Mouse (Mus musculus): ENCODE data around the gene Lsm4.

Gene Lsm4

DNA sequence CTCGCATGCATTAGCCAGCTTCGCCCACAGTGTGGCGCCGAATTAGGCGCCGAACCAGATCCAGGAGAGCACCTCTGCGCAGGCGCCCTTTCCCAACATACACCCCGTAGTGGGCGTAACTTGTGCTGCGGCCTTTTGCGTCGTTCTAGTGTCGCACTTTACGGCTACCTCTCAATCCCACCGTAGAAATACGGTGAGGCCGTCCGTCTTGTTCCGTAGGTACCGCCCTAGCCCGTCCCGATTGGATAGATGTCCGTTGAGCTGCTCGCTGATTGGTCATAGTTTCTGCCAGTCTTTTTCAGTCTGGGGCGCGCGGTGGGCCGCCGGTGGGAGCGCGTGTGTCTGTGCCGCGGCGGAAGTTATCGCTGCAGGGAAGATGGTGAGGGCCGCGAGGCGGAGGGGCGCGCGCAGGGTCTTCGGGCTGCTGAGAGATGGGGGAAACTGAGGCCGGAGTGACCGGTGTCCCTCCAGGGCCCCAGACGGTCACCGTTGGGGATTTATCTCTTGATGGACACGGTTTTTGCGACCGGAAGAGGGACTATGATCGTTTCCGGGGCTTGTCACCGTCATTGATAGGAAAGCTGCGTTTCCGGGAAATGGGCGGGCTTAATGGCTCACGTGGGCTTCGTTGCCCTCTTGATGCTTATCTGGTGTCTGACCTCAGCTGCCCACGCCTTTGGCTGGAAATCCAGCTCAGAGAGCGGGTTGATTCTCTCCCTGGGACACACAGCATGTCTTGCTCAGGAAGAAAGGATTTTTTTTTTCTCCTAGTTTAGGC lies at the start of gene Lsm4:
Gene Lsm4 (plus strand): TSS at position 170 of the 778 bp plus-strand sequence.
- peak; percentile 98 to 99 for DNase-seq (ENCODE audit: low spot score in 2 of 2)

DNA sequence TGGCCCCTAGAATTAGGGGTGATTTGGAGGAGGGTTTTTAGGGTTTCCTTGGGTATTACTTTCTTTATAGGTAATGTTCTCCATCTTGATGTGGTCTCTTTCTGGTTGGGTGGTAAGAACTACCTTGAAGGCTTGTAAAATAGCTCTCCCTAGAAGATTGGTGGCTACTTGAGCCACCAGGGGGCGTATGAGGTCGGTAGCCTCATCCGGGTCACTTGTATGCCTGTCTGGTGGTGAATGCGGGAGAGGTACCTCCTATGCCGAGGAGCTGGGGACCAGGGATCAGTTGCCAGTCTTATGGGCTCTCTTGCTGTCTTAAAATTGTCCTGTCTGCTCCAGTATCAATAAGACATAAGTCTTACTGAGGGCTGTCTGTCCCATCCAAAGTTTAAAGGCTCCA lies 47.9 kb upstream of the Lsm4 start:
- DNase-seq (ENCODE audit: low spot score in 2 of 2) = peak in 1 of 2 experiments; percentile 74

DNA sequence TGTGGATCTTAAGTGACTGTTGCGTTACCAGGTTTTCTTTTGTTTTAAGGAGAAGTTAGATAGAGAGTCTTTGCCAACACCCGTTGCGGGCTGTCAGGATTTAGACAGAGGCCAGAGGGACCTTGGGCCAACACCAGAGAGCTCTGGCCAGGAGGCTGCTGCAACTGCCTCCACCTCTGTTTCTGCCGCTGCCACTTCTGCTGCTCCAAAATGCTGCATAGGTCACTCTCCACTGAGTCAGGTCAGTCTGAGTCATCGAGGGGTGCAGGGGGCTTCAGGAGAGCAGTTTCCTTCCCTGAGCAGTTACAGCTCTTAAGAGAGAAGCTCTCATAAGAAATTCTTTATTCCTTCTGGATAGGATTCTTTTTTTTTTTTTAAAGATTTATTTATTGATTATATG lies 46.0 kb upstream of the Lsm4 start:
- DNase-seq (ENCODE audit: low spot score in 2 of 2) = no peak

DNA sequence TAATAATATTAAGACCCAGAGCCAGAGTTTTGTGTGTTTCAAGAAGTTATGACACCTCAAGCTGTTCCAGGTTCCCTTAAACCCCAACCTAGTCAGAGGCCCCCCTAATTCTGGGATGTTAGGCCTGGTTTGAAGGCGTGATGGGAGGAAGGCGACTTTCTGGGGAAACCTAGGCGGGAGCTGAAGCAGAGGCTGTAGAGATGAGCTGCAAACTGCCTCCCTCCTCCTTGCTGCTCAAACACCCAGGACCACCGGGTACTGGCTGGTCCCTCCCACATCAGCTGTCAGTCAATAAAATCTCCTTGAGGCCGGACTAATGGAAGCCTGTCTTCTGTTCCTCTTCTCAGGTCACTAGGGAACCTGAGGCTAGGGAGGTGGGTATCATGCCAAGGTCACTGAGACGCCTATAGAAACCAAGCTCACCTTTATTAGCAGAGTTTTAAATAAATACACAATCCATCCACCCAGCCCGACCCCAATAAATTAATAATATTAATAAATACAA lies 44.0 kb upstream of the Lsm4 start:
- DNase-seq (ENCODE audit: low spot score in 2 of 2) = no peak

DNA sequence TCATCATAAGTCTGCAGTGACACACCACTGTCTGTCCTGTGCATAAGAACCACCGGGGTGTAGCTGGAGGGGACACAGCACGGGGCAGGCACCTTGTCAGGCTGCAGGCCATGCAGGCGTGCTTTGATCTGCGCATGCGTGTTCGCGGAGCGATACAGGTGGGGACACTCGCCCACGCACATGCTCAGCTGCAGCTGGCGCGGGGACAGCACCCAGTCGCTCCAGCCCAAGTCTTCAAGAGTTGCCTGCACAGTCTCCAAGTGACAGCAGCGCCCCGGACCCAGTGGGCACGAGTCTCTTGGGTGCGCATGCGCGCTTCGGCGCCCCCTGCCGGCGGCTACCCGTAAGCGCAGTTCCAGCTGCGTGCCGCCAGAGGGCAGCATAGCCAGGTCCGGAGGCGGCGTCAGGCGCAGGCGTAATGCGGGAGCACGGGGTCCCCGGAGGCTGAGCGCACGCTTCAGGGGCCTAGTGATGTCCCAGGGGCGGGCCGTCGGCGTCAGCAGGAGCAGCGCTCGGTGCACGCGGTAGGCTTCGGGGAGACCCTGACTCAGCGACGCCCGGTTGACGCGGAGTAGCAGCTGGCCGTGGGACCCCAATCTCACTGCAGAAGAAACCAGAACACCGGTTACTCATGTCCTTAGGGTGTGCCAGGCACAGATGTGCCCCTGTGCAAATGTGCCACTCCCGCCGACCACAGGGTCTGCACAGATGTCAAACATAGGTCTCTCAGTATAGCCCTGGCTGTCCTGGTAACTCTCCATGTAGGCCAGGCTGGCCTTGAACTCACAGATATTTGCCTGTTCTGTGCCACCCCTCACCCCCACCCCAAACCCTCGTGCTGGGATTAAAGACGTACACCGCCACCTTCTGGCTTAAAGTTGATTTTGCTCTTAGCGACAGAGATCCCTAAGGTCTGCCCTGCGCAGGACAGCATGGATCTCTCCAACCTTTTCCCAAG lies 43.2 kb upstream of the Lsm4 start:
- peak; percentile 92 to 96 for DNase-seq (ENCODE audit: low spot score in 2 of 2)

DNA sequence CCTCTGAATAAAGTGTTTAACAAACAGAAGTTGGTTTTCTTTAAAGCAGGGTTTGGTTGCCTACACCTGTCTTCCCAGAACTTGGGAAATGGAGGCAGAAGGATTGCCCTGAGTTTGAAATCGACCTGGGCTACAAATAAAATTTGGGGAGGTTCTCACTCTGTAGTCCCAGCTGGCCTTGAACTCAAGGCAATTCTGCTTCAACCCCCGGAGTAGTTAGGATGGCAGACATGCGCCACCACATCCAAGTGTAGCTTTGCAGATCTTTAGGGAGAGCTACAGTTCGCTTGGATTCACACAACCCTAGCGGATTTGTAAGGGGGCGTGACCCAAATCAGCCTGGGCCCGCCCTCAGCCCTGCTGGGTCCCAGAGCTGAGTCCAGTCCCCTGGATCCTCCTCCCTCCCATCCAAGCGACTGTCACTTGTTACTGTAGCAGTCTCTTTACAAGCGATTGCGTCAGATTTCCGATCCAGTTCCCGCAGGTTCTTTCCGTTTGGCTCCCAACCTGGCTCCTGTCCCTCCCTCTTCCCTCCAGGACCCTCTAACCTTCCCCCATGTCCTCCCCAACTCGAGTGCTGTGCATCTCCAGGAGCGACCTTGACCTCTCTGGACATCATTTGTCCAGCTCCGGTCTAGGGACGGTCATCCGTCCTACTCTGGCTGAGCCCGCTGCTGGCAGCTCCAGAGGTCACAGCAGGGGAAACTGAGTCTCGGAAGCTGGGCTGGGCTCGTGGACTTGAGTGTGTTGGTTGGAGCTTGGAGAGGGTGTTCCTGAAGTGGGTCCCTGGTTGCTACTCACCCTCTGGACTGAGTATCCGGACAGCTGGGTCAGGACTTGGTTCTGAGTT lies 42.3 kb upstream of the Lsm4 start:
- DNase-seq (ENCODE audit: low spot score in 2 of 2) = peak in 1 of 2 experiments; percentile 55

DNA sequence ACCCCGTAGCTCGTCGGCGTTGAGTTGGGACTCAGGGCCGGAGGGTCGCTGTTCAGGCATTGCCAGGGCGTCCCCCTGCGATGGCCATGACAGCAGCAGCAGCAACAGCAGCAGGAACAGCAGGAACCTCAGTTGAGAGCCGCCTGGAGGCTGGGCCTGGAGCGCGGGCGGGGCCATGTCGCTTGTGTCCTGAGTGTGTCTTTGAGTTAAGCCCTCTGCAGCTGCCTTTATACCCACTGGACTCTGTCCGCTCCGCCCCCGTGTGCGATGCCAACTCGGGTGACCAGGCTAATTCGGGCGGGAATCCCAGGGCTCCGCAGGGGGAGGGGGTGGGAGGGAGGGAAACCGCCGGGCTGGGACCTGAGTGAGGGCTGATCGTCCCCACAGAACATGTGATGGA lies 41.6 kb upstream of the Lsm4 start:
- DNase-seq (ENCODE audit: low spot score in 2 of 2) = no peak

DNA sequence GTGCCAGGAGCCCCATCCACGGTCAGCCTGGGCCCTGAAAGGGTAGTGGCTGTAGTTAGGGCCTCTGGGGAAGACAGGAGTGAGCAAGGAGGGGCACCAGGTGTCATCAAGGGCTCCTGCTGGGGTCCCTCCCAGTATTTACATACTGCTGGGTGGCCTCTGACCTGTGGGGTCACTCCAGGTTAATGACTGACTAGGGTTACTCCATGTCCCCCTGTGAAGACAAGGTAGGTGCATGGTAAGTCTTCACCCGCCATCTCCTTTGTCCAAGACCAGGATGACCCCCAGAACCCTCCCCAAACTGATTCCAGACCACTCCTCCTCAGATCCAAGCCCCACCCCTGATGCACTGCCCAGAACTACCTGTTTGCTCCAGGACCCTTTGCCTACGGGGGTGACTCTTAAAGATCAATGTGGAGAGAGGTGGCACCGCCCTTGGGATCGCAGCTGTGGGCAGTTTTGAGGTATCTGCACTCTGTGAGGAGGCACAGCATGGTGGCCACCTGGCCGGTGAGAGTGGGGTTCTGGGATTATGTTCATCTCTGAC lies 40.6 kb upstream of the Lsm4 start, which contains the start of gene Gdf15:
Gene Gdf15 (minus strand): TSS at position 111 of the 547 bp plus-strand sequence.
- no peak for DNase-seq (ENCODE audit: low spot score in 2 of 2)

DNA sequence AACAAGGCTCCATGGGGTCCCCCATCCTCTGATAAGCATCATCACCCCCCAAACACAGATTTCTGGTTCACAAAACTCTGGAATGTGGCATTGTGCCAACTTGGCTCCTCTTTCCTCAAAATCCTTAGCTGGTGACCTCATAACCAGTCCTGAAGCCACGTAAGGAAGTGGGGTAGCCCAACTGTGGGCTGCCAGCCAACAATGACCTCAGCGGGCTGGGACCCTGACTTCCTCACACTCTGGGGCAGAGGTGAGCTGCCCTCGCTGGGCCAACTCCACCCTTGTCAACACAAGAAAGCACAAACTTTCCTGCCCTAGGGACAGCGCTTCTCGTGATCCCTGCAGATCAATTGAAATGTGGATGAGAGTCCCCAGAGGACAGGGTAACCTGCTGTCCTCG lies 39.0 kb upstream of the Lsm4 start:
- no peak for DNase-seq (ENCODE audit: low spot score in 2 of 2)

DNA sequence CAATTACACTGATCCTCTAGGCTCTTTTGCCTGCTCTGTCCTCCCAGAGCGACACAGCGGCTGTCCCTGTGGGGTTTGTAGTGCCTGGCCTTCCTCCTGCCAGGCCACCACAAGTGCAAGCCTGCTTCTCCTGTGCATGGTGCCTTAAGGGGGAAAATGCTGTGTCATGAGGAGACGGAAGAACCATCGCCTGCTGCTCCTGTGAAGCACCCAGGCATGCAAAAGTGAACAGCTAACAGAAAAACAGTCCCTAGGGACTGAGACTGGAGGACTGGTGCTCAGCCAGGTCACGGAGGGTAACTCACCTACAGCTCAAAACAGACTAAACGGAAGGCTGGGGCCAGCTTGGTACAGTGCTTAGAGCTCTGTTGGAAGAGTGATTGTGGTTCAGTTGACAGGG lies 37.5 kb upstream of the Lsm4 start:
- peak in 1 of 2 experiments; percentile 45 for DNase-seq (ENCODE audit: low spot score in 2 of 2)

DNA sequence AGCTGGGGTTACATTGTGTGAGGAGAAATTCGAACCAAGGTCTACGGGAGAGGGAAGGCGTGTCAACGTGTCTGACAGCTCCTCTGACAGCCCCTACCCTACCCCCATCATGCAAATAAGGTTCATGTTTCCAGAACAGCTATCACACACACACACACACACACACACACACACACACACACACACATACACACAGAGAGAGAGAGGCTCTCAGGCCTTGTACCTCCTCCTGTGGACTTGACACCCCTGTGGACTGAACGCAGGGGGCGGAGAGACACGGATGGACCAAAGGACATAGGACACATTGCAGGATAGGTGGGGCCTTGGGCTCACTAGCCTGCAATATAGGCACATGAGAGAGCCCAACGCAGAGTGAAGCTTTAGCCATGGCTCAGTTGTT lies 36.2 kb upstream of the Lsm4 start:
- DNase-seq (ENCODE audit: low spot score in 2 of 2) = no peak

DNA sequence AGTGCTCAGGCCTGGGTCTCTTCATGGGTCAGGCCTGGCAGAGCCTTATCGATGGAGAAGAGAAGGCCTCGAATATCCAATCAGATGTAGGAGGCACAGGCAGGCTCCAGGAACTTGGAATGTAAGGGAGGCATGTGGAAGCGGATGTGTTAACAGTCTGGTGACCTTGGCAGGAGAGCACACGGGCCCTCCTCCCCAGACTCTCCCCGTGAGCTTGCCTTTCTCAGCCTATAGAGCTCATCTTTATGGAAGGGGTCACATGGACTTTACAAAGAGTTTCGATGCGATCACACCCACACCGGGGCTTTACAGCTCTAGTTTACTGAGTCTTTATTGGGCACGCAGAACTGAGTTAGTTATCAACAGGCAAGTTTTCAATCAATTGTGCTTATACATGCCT lies 34.3 kb upstream of the Lsm4 start:
- DNase-seq (ENCODE audit: low spot score in 2 of 2) = no peak

DNA sequence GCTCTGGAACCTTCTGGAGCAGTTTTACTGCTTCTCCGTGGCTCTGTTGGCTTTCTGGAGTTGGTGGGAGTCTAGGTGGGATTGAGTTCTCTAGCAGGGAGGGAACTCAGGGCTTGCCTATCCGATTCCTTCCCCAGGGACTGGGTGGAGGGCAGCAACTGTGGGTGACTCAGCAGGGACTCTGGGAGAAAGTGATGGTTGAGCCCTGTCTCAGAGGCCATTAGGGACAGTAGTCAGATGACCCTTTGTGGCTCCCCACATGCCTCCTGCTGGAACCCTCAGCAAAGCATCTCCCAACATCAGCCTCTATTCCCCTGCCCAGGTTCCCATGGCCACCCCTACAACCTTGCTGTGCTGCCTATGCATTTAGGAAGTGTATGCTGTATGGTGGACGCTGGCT lies 30.0 kb upstream of the Lsm4 start:
- DNase-seq (ENCODE audit: low spot score in 2 of 2) = no peak

DNA sequence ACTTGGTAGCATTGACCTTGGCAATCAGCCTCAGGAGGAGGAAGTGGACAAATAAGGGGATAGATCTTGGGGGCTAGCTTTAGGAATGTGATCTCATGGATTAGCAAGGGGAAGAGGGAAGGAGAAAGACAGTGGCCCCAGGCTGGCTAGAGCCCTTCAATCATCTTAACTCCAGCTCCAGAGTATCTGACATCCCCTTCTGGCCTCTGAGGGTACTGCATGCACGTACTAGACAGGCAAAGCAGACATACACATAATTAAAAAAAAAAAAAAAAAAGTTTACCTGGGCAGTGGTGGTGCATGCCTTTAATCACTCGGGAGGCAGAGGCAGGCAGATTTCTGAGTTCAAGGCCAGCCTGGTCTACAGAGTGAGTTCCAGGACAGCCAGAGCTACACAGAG lies 29.0 kb upstream of the Lsm4 start:
- DNase-seq (ENCODE audit: low spot score in 2 of 2) = peak in 1 of 2 experiments; percentile 76

DNA sequence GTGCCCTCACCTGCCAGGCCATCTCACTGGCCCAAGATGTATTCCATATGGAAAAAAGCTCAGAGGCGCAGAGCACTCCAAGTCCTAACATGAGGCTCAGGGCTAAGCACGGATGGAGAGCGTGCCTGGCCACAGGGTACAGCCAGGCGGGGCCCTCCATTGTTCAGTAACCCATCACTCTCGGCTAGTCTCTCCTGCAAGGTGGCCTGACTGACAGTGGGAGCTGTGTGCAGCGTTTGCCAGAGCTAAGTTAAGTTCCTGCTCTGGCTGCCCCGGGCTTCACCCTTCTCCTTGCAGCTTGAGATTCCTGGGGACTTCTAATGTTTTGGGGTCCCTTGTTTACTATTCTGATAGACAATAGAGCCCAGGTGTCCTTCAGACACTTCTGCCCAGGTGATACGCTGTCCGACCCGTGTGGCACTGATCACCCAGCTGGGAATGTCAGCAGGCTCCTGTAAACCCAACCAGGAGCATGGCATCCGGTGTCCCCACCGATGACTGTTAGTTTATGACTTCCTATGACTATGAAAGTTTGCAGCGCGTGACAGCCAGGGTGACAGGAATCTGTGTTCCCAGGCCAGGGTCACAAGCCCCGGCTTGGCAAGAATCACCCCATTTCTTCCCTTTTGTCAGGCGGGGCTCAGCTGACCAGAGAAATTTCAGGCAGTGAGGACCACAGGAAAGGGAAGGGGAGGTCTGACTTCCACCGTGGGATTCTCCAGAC lies 27.4 kb upstream of the Lsm4 start:
- no peak for DNase-seq (ENCODE audit: low spot score in 2 of 2)

DNA sequence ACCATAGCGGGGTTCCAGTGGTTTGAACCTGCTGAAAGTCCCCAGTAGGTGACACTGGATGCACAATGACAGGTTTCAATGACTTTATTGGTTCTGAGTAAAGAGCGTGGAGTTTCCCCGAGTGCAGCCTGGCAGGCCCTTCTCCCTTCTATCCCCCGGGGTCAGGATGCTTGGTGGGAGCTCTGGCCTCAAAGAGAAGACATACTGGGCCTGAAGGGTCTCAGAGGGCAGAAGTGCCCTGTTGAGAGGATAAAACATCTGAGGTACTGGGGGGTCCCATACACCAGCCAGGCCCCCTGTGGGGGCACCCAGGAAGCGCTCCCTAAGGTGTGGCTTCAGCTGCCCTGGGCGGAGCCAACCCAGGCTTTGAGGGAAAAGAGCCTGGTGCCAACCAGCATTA lies 26.7 kb upstream of the Lsm4 start:
- DNase-seq (ENCODE audit: low spot score in 2 of 2) = no peak

DNA sequence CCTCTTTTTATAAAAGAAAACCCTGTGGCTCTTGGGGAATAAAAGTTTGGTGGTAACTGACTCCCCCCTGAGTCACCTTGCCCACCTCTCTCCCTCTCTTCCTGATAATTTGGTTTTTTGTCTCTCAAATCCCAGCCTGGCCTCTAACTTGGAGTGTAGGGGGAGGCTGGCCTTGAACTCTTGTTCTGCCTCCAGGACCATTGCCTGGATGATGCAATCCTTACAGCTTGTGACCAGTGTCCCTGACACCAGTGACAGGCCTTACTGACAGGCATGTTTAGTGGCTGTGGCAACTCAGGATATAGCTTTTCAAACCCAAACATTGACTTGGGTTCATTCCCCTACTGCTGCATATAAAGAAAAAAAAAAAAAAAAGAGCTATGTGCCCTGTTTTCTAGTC lies 26.3 kb upstream of the Lsm4 start:
- DNase-seq (ENCODE audit: low spot score in 2 of 2) = no peak

DNA sequence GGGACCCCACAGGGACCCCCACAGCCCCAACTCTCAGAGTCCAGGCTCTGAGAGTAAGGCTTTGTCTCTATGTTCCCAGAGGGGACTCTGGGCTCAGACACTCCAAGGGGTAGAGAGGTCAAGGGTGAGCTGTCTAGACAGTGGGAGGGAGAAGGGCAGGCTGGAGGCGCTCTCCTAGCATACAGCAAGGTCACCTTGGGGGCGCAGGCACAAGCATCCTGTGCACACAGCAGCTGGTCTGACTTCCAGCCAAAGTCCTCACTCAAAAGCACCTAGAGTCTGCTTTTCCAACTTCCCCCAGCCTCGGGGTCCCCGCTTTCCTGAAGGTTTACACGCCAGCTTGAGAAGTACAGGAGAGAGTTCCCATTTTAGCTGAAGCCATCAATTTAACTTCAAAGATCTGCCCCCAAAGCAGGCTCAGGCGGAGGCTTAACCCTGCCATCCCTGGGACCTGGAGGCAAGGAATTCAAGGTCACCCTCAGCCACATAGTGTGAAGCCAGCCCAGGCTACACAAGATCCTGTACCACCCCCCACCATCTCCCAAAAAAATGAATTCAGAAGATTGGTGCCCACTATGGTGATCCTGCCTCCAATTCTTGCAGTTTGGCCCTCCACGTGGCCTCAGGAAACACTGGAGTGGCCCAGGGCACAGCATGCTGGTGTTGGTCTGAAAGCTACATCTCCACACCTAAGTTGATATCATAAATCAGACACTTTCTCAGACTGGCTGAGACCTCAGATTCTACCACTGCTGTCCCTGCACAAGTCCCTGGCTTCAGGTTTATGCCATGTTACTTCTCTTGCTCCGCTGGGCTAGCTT lies 25.5 kb upstream of the Lsm4 start:
- DNase-seq (ENCODE audit: low spot score in 2 of 2) = no peak

DNA sequence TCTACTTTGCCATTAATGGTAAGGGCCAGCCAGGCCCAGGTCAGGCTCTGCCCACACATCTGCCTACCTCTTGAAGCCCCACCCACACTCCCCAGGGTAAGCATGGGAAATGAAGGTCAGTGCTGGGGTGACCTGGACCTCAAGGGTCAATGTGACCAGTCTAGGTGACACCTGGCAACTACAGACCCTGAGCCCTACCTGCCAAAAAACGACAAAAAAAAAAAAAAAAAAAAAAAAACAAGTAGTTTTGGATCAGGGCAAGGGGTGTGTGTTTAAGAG lies 24.9 kb upstream of the Lsm4 start:
- DNase-seq (ENCODE audit: low spot score in 2 of 2) = no peak

DNA sequence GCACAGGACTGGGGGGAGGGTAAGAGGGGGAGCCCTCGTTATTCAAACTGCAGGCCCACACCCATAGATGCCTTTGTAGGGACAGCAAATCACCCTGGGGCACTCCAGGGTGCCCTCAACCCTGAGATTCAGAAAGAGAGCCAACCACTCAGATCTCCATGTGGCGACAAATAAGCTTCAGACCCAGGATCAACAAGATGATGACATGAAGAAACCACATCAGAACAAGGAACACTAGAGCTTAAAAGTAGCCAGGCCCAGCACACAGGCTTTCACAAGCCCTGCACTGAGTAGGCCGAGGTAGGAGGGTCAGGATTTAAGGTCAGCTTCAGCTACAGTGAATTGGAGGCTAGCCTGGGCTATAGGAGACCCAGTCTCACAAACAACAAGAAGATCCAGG lies 24.1 kb upstream of the Lsm4 start:
- no peak for DNase-seq (ENCODE audit: low spot score in 2 of 2)

All from spleen, postnatal 10 days (tissue).